Mouse (Mus musculus): Measurements from ENCODE around the gene Plxnb1.

DNA sequence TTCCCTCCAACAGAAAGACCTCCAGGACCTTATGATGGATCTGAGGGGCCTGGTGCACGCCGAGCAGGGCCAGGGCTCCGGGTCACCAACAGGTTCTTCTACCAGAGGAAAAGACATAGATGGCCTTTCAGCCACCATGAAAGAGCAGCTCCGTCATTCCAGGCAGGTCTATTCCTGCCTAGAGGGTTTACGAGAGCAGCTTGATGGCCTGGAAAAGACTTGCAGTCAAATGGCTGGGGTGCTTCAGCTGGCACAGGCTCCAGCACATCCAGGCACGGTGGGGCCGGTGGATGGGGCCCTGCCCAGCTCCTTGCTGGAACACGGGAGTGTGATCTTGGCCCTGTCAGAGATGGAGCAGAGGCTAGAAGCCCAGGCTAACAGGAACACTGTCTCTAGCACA lies 3.4 kb upstream of the Plxnb1 start:
- TF ChIP-seq POLR2A (IDR thresholded peaks at IDR 0.05; ENCODE audit: extremely low read depth, insufficient read depth, low read length) (no peak), CTCF (IDR thresholded peaks at IDR 0.05; ENCODE audit: extremely low read depth, insufficient read depth, low read length) (no peak)

Data from cortical plate, adult 2 months (tissue).